Mouse (Mus musculus) ES-Bruce4 (cell line): ENCODE measurements around the gene Btg3.

Experiments
- CTCF ChIP-seq: IDR thresholded peaks from one replicate; pipeline ENCODE4 v1.8.1; 2011; ENCODE audit warnings: low read depth, low read length
- POLR2A ChIP-seq: IDR thresholded peaks from one replicate; pipeline ENCODE4 v1.8.1; 2011; ENCODE audit warnings: low read length; ENCODE audit not compliant: insufficient read depth

DNA sequence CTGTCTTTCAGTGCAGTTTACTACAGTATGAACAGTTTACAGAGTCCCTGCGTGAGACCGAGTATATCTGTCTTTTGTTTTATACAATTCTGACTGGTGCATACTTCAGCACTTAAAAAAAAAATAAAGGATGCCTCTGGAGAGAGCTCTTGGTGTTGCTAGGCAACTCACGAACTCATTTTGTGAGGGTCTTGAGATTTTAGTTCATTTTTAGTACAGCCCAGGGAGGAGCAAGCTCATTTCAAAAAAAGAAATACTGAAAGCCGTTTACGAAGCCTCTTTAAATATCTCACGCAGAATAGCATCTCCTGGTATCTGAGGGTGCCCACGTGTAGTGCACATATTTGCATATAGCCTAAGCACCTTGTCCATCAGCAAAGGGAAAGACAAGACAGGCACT, 54.9 kb downstream of the Btg3 start:
- TF ChIP-seq CTCF (no peak), POLR2A (no peak)
